Mouse (Mus musculus) lung, embryonic 16.5 days (tissue): ENCODE results near the gene Sult1e1. TPM values are rescaled to one million over a fixed set of nuclear protein-coding genes. Genes with fewer than 3 reads are reported as not detected.

ENCODE experiments used
- ATAC-seq: fragments of 200-750 bp; cut with Nextera tagmentation; 2 replicates; pipeline ENCODE4 v1.8.0; 2017; ENCODE audit warnings: low read depth, mild to moderate bottlenecking, moderate library complexity
- H3K27ac ChIP-seq: fragments of 300-500 bp; sonication (generic); 2 replicates; pipeline ENCODE4 v1.5.1; 2014; ENCODE audit warnings: mild to moderate bottlenecking, control low read depth, low read length
- H3K27me3 ChIP-seq: fragments of 300-500 bp; sonication (generic); 2 replicates; pipeline ENCODE4 v1.6.1; 2014; ENCODE audit warnings: low read depth, low read length, mixed read lengths; ENCODE audit not compliant: control insufficient read depth, insufficient read depth
- H3K36me3 ChIP-seq: fragments of 300-500 bp; sonication (generic); 2 replicates; pipeline ENCODE4 v1.6.1; 2014; ENCODE audit warnings: low read length; ENCODE audit not compliant: control insufficient read depth, insufficient read depth
- H3K4me1 ChIP-seq: fragments of 300-500 bp; sonication (generic); replicated peaks from 2 replicates; pipeline ENCODE4 v1.6.1; 2014; ENCODE audit warnings: low read length, mixed read lengths; ENCODE audit not compliant: control insufficient read depth, insufficient read depth
- H3K4me2 ChIP-seq: fragments of 300-500 bp; sonication (generic); 2 replicates; pipeline ENCODE4 v1.6.1; 2014; ENCODE audit warnings: low read depth, low read length, control low read depth
- H3K4me3 ChIP-seq: fragments of 300-500 bp; sonication (generic); 2 replicates; pipeline ENCODE4 v1.5.1; 2014; ENCODE audit warnings: mild to moderate bottlenecking, low read length, control low read depth
- H3K9ac ChIP-seq: fragments of 300-500 bp; sonication (generic); 2 replicates; pipeline ENCODE4 v1.6.1; 2014; ENCODE audit warnings: low read length, control low read depth
- H3K9me3 ChIP-seq: fragments of 300-500 bp; sonication (generic); 2 replicates; pipeline ENCODE4 v1.6.1; 2016; ENCODE audit warnings: low read length; ENCODE audit not compliant: control insufficient read depth
- WGBS: fragments of 180-500 bp; shearing (Covaris S2); extraction: QIAGEN DNeasy Blood & Tissue Kit; methylation state at CpG from one replicate; pipeline ENCODE4 v1.1.7; 2014; 5-methylcytosine and 5-hydroxymethylcytosine counted together
- polyA plus RNA-seq: library from polyadenylated mRNA; unstranded; fragments of >200 nt; fragmentation: Nextera tagmentation; extraction: Ambion mirVana; gene quantifications from 2 replicates; pipeline ENCODE4 v1.2.1, GENCODE M21; 2015

The Sult1e1 gene
- polyA plus RNA-seq, 1 experiment from 2014 or later, result not detected

GRCm38 (mm10) chr5:87572781-87573180, 18.6 kb downstream of the Sult1e1 start:
- Histone ChIP-seq H3K4me2 (no peak overlapping the region), H3K36me3 (no peaks in the 10 kb centered on the region), H3K9me3 (no peaks in the 10 kb centered on the region), H3K9ac (no peak overlapping the region), H3K4me3 (no peak overlapping the region), H3K27ac (no peak overlapping the region), H3K27me3 (no peaks in the 10 kb centered on the region), H3K4me1 (no peaks in the 10 kb centered on the region)
- no peak for ATAC-seq
- WGBS, result 81% methylated on average over 6 of the region's 6 CpGs

DNA sequence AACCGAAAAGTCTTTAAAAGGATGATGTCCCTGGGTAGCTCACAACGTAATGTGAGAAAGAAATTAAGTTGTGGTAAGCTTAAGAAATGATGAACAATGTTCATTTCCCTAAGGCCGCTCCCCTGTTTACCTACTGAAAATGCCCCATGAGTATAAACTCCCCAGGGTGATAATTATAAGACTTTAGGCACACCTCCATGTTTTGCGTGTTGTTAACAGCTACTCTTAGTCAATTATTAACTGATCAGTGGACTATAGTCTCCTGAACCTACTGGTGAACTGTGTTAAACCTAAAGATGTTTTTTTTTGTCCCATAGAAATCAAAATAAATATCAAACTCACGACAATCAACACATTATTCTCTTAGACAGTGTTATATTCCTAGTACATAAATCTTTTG, 22.5 kb downstream of the Sult1e1 start, which contains the start of gene Sult1d1:
TSS of gene Sult1d1 (minus strand) at position 183 of the 400 bp plus-strand sequence.
- no peak for ATAC-seq
- no peak within 1 kb of the TSS for H3K27ac ChIP-seq
- H3K9me3 ChIP-seq, result no peaks in the 10 kb centered on the region
- 71% methylated on average over 5 of the region's 5 CpGs for WGBS
- H3K4me3 ChIP-seq, result no peak within 1 kb of the TSS
- H3K4me2 ChIP-seq, result no peak within 1 kb of the TSS
- H3K27me3 ChIP-seq, result no peaks in the 10 kb centered on the region
- H3K9ac ChIP-seq, result no peak within 1 kb of the TSS
- H3K4me1 ChIP-seq, result no peaks in the 10 kb centered on the region
- H3K36me3 ChIP-seq, result no peaks in the 10 kb centered on the region

- no peaks in the 10 kb centered on the region for H3K4me1 ChIP-seq
- no peak overlapping the region for H3K4me2 ChIP-seq
- no peak overlapping the region for H3K27ac ChIP-seq
- H3K9me3 ChIP-seq, result no peaks in the 10 kb centered on the region
- H3K4me3 ChIP-seq, result no peak overlapping the region
- H3K36me3 ChIP-seq, result no peaks in the 10 kb centered on the region
- no peaks in the 10 kb centered on the region for H3K27me3 ChIP-seq
- ATAC-seq, result no peak
- 68% methylated on average over 1 of the region's 1 CpGs for WGBS
- H3K9ac ChIP-seq, result no peak overlapping the region
Measured at GRCm38 (mm10) chr5:87567306-87567705, 24.1 kb downstream of the Sult1e1 start.

DNA sequence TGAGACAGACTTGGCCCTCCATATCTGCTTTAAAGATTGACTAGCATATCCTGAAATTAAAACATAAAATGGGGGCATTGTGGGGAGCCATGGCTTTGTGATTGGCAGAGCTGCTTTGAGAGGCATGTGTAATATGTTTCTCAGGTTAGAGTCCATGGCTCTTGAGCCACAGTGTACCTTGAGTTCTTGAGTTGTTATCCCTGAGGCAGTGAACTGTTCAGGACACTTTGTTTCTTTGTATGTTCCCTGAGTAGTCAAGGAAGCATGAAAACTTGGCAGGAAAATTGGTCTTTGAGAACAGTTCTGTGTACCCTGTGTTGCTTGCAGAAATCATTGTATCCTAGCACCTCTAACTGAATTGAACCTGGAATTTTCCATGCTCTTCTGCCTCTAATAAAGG, 28.4 kb downstream of the Sult1e1 start:
- no peak overlapping the region for H3K27ac ChIP-seq
- ATAC-seq, result no peak
- H3K4me3 ChIP-seq, result no peak overlapping the region
- no peaks in the 10 kb centered on the region for H3K4me1 ChIP-seq
- no peaks in the 10 kb centered on the region for H3K36me3 ChIP-seq
- H3K4me2 ChIP-seq, result no peak overlapping the region
- H3K9me3 ChIP-seq, result no peaks in the 10 kb centered on the region
- no peaks in the 10 kb centered on the region for H3K27me3 ChIP-seq
- no peak overlapping the region for H3K9ac ChIP-seq

- Histone ChIP-seq H3K4me1 (no peaks in the 10 kb centered on the region), H3K36me3 (no peaks in the 10 kb centered on the region), H3K27ac (no peak overlapping the region), H3K9ac (no peak overlapping the region), H3K4me3 (no peak overlapping the region), H3K9me3 (no peaks in the 10 kb centered on the region), H3K27me3 (no peaks in the 10 kb centered on the region), H3K4me2 (no peak overlapping the region)
- ATAC-seq, result no peak
- WGBS, result 54% methylated on average over 4 of the region's 4 CpGs
Measured at GRCm38 (mm10) chr5:87562526-87562925, 28.9 kb downstream of the Sult1e1 start.

- H3K36me3 ChIP-seq, result no peaks in the 10 kb centered on the region
- H3K4me1 ChIP-seq, result no peaks in the 10 kb centered on the region
- 69% methylated on average over 5 of the region's 5 CpGs for WGBS
- no peak overlapping the region for H3K4me2 ChIP-seq
- no peaks in the 10 kb centered on the region for H3K27me3 ChIP-seq
- no peak overlapping the region for H3K4me3 ChIP-seq
- H3K9me3 ChIP-seq, result no peaks in the 10 kb centered on the region
- H3K27ac ChIP-seq, result no peak overlapping the region
- no peak overlapping the region for H3K9ac ChIP-seq
- no peak for ATAC-seq
Measured at GRCm38 (mm10) chr5:87560145-87560544, 31.2 kb downstream of the Sult1e1 start.

- Histone ChIP-seq H3K27ac (no peak overlapping the region), H3K4me3 (no peak overlapping the region), H3K9ac (no peak overlapping the region), H3K4me1 (no peaks in the 10 kb centered on the region), H3K27me3 (no peaks in the 10 kb centered on the region), H3K36me3 (no peaks in the 10 kb centered on the region), H3K9me3 (no peaks in the 10 kb centered on the region), H3K4me2 (no peak overlapping the region)
- ATAC-seq, result no peak
- 36% methylated on average over 1 of the region's 1 CpGs for WGBS
Measured at GRCm38 (mm10) chr5:87550935-87551334, 40.5 kb downstream of the Sult1e1 start.

DNA sequence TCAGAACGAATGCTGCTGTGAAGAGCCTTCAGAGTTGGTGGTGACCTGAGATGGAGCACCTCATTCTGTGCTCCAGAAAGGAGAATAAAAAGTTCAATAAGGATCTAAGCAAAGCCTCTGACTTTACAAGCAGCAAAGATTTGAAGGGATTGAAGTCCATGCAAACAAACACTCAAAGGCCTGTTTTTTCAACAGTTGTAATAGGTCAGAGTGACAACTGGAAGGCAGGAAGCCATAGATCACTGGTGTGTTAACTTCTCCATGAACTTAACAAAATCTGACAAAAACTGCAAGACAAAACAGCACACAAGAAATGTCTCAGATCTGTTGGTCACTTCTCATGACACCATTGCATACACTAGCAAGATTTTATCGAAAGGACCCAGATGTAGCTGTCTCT, 53.3 kb downstream of the Sult1e1 start, which contains the start of gene Sult1b1:
TSS of gene Sult1b1 (minus strand) at position 85 of the 400 bp plus-strand sequence.
- Histone ChIP-seq H3K36me3 (no peaks in the 10 kb centered on the region), H3K4me3 (no peak within 1 kb of the TSS), H3K4me1 (no peaks in the 10 kb centered on the region), H3K9me3 (no peaks in the 10 kb centered on the region), H3K4me2 (no peak within 1 kb of the TSS), H3K27ac (no peak within 1 kb of the TSS), H3K9ac (no peak within 1 kb of the TSS), H3K27me3 (no peaks in the 10 kb centered on the region)
- ATAC-seq, result no peak
- 68% methylated on average over 2 of the region's 2 CpGs for WGBS

DNA sequence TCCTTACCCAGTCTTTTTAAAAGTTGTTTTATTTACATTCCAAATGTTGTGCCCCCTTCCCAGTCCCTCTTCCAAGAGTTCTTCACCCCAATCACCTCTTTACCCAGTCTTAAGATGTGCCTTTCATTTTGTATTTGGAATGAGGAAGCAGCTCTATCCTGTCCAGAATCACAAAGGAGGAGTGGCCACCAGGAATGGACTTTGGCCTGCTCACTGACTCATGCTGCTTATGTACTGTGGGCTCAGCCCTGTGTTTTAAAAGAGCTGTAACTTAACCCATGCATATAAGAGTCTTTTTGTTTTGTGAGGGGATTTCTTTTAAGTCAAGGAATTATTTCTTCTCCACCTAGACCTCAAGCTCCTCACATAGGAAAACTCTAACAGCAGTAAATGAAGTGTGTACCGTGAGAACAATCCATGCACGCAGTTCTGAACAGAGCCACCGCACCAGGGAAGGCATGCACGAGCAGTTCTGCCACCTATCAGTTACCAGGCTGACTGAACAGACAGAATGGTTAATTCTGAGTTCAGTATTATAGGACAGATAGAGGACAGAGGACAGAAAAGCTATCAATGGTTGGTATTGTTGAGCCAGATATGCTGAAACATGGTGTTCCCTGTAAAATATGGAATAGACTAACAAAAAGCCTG, 55.3 kb downstream of the Sult1e1 start:
- no peaks in the 10 kb centered on the region for H3K9me3 ChIP-seq
- H3K9ac ChIP-seq, result no peak overlapping the region
- H3K27ac ChIP-seq, result no peak overlapping the region
- 85% methylated on average over 4 of the region's 4 CpGs for WGBS
- ATAC-seq, result no peak
- H3K4me2 ChIP-seq, result no peak overlapping the region
- H3K4me3 ChIP-seq, result no peak overlapping the region
- no peaks in the 10 kb centered on the region for H3K36me3 ChIP-seq
- H3K4me1 ChIP-seq, result no peaks in the 10 kb centered on the region
- no peaks in the 10 kb centered on the region for H3K27me3 ChIP-seq

DNA sequence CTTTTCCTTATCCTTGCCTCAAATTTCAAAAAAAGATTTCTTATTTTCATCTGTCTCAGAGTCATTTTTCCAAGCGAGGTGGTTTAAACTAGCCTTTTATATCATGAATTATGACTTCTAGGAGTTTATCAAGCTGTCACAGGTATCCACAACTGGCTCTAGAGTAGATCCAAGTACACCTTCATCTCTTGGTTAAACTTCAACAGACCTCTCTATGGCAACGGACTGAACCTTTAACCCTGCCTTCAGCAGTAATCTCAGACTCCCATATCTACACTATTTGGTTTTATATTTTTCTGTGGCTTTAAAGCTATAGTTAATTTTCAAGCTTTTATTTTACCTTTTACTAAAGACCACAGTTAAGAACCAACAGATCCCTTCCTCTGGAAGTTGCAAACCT, 59.1 kb downstream of the Sult1e1 start:
- Histone ChIP-seq H3K27ac (no peak overlapping the region), H3K4me1 (no peaks in the 10 kb centered on the region), H3K9ac (no peak overlapping the region), H3K9me3 (no peaks in the 10 kb centered on the region), H3K4me2 (no peak overlapping the region), H3K36me3 (no peaks in the 10 kb centered on the region), H3K4me3 (no peak overlapping the region), H3K27me3 (no peaks in the 10 kb centered on the region)
- WGBS, result 41% methylated on average over 2 of the region's 2 CpGs
- ATAC-seq, result no peak
